Mouse (Mus musculus) neural tube, embryonic 14.5 days (tissue): ENCODE measurements around the gene Map4k5. TPM values are rescaled to one million over a fixed set of nuclear protein-coding genes. Genes with fewer than 3 reads are reported as not detected.

Experiments used
- ATAC-seq: fragments of 200-750 bp; cut with Nextera tagmentation; 2 replicates; pipeline ENCODE4 v1.8.0; 2017; ENCODE audit warnings: low read depth, mild to moderate bottlenecking, moderate TSS enrichment, moderate library complexity
- H3K27ac ChIP-seq: fragments of 300-500 bp; sonication (generic); 2 replicates; pipeline ENCODE4 v1.5.1; 2014; ENCODE audit warnings: low read depth, mild to moderate bottlenecking, control low read depth, low read length, moderate library complexity, mixed read lengths
- H3K27me3 ChIP-seq: fragments of 300-500 bp; sonication (generic); 2 replicates; pipeline ENCODE4 v1.6.1; 2014; ENCODE audit warnings: low read length; ENCODE audit not compliant: control insufficient read depth, insufficient read depth
- H3K36me3 ChIP-seq: fragments of 300-500 bp; sonication (generic); 2 replicates; pipeline ENCODE4 v1.6.1; 2014; ENCODE audit warnings: low read length, mixed read lengths; ENCODE audit not compliant: control insufficient read depth, insufficient read depth
- H3K4me1 ChIP-seq: fragments of 300-500 bp; sonication (generic); 2 replicates; pipeline ENCODE4 v1.6.1; 2014; ENCODE audit warnings: low read length; ENCODE audit not compliant: control insufficient read depth, insufficient read depth
- H3K4me2 ChIP-seq: fragments of 300-500 bp; sonication (generic); 2 replicates; pipeline ENCODE4 v1.6.1; 2014; ENCODE audit warnings: mild to moderate bottlenecking, low read depth, low read length, control low read depth
- H3K4me3 ChIP-seq: fragments of 300-500 bp; sonication (generic); 2 replicates; pipeline ENCODE4 v1.5.1; 2014; ENCODE audit warnings: low read depth, low read length, control low read depth, mixed read lengths
- H3K9ac ChIP-seq: fragments of 300-500 bp; sonication (generic); replicated peaks from 2 replicates; pipeline ENCODE4 v1.6.1; 2014; ENCODE audit warnings: low read depth, mild to moderate bottlenecking, control low read depth, low read length, mixed read lengths
- H3K9me3 ChIP-seq: fragments of 300-500 bp; sonication (generic); 2 replicates; pipeline ENCODE4 v1.6.1; 2016; ENCODE audit warnings: low read length; ENCODE audit not compliant: control insufficient read depth
- WGBS: fragments of 180-500 bp; shearing (Covaris S2); extraction: QIAGEN DNeasy Blood & Tissue Kit; methylation state at CpG from one replicate; pipeline ENCODE4 v1.1.7; 2014; 5-methylcytosine and 5-hydroxymethylcytosine counted together
- polyA plus RNA-seq: library from polyadenylated mRNA; unstranded; fragments of >200 nt; fragmentation: Nextera tagmentation; extraction: Ambion mirVana; gene quantifications from 2 replicates; pipeline ENCODE4 v1.2.1, GENCODE M21; 2014

Map4k5 gene
- polyA plus RNA-seq, 1 experiment from 2014 or later, result 35.3 TPM

DNA sequence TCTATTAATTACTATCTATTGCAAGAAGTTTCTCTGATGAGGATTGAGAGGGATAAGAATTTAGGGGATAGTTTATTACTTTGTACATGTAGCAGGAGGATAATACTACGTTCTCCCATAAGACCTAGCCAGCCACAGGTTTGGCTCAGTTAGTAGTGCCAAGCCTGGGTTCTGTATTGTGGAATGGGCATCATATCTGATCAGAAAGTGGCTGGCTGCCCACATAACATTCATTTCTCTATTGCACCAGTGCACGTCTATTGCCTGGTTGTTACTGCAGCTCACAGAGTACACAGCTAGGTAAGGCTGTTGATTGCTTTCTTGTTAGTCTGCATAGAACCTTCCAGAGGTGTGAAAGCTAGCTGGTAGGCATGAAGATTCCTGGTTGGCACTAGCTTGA lies 24.9 kb upstream of the Map4k5 start:
- Histone ChIP-seq H3K9me3 (no peaks in the 10 kb centered on the region), H3K4me2 (no peak overlapping the region), H3K36me3 (no peaks in the 10 kb centered on the region), H3K27ac (no peak overlapping the region), H3K27me3 (no peaks in the 10 kb centered on the region), H3K4me3 (no peak overlapping the region), H3K9ac (no peak overlapping the region), H3K4me1 (no peaks in the 10 kb centered on the region)
- 87% methylated on average over 2 of the region's 2 CpGs for WGBS
- ATAC-seq, result no peak

GRCm38 (mm10) chr12:69912737-69913136 lies 19.7 kb upstream of the Map4k5 start:
- 88% methylated on average over 7 of the region's 7 CpGs for WGBS
- Histone ChIP-seq H3K27me3 (no peaks in the 10 kb centered on the region), H3K4me2 (no peak overlapping the region), H3K4me1 (no peaks in the 10 kb centered on the region), H3K9ac (no peak overlapping the region), H3K27ac (no peak overlapping the region), H3K4me3 (no peak overlapping the region), H3K9me3 (no peaks in the 10 kb centered on the region), H3K36me3 (no peaks in the 10 kb centered on the region)
- no peak for ATAC-seq

- H3K9ac ChIP-seq, result no peak overlapping the region
- no peak for ATAC-seq
- no peak overlapping the region for H3K4me3 ChIP-seq
- no peak overlapping the region for H3K27ac ChIP-seq
- no peaks in the 10 kb centered on the region for H3K4me1 ChIP-seq
- no peaks in the 10 kb centered on the region for H3K27me3 ChIP-seq
- no peak overlapping the region for H3K4me2 ChIP-seq
- H3K9me3 ChIP-seq, result no peaks in the 10 kb centered on the region
- 88% methylated on average over 7 of the region's 7 CpGs for WGBS
- no peaks in the 10 kb centered on the region for H3K36me3 ChIP-seq
Measured at GRCm38 (mm10) chr12:69911906-69912305, 18.9 kb upstream of the Map4k5 start.

DNA sequence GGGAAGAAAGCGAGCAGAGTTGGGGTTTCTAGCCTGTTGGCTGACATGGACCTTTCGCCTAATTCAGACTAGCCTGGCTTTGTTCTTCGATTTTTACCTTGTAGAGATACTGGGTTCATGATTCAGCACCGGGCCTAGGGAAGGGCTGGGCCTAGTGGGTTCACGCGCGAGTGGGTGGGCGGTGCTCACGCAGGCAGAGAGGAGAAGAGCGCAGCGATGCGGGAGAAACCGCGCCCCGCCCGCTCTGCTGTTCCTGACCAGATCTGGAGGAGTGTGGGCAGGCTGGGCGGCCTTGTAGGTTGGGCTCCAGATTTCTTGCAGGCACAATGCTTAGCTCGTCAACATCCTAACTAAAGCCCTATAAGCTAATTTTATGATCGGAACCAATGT lies 15.5 kb upstream of the Map4k5 start:
- H3K4me2 ChIP-seq, result peak overlapping the region; percentile 63
- H3K36me3 ChIP-seq, result no peaks in the 10 kb centered on the region
- H3K9ac ChIP-seq, result peak overlapping the region; percentile 95
- 21% methylated on average over 19 of the region's 19 CpGs for WGBS
- H3K27me3 ChIP-seq, result no peaks in the 10 kb centered on the region
- no peaks in the 10 kb centered on the region for H3K9me3 ChIP-seq
- H3K27ac ChIP-seq, result peak overlapping the region; percentile 97
- no peaks in the 10 kb centered on the region for H3K4me1 ChIP-seq
- ATAC-seq, result peak; percentile 88
- H3K4me3 ChIP-seq, result peak overlapping the region; percentile 67

DNA sequence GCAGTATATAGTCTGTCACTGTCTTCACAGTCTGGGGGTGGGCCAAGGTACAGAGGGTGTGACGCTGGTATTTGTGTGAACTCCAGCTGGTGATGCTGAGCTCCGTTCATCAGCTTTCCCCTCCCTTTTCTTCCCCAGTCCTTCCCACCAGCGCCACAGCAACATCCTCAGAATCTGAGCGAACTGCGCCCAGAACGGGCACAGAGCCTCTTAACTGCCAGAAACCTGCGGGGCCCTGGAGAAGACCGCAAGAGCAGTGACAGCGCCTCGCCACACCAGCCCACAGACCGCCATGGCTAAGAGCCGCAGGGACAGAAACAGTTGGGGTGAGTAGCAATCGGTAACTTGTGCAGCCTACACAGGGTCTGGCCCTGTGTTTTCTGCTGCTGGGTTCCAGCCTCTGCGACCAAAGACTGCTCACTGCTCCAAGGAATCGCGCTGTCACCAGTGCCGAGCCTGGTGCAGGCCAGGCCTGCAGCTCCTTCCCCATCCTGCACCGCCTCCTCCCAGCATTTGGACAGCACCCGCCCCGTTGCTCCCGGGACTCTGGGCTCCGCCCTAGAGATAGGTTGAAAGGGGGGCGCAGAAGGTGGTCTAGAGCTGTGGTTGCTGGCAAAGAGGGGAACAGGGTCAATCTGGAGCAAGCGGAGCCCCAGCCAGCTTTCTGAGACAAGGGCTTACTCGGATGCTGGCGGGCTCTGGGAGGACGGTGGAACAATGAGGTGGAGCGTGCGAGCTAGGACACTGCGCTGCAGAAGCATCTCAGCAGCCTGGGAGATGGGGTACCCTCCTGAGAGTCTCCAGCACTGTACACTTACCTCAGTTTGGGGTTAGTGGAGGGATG lies 14.9 kb upstream of the Map4k5 start:
- H3K27me3 ChIP-seq, result no peaks in the 10 kb centered on the region
- peak overlapping the region; percentile 97 for H3K27ac ChIP-seq
- peak overlapping the region; percentile 67 for H3K4me3 ChIP-seq
- H3K4me1 ChIP-seq, result no peaks in the 10 kb centered on the region
- WGBS, result 2% methylated on average over 30 of the region's 30 CpGs
- ATAC-seq, result peak; percentile 89
- H3K4me2 ChIP-seq, result peak overlapping the region; percentile 63
- peak overlapping the region; percentile 95 for H3K9ac ChIP-seq
- no peaks in the 10 kb centered on the region for H3K9me3 ChIP-seq
- no peaks in the 10 kb centered on the region for H3K36me3 ChIP-seq

GRCm38 (mm10) chr12:69904991-69905390 lies 12.0 kb upstream of the Map4k5 start:
- H3K9ac ChIP-seq, result no peak overlapping the region
- H3K4me2 ChIP-seq, result no peak overlapping the region
- H3K4me3 ChIP-seq, result no peak overlapping the region
- no peaks in the 10 kb centered on the region for H3K36me3 ChIP-seq
- ATAC-seq, result no peak
- H3K27ac ChIP-seq, result no peak overlapping the region
- no peaks in the 10 kb centered on the region for H3K4me1 ChIP-seq
- H3K9me3 ChIP-seq, result no peaks in the 10 kb centered on the region
- H3K27me3 ChIP-seq, result no peaks in the 10 kb centered on the region
- WGBS, result 84% methylated on average over 2 of the region's 2 CpGs

GRCm38 (mm10) chr12:69898119-69898518 lies 5.1 kb upstream of the Map4k5 start:
- Histone ChIP-seq H3K4me3 (no peak overlapping the region), H3K4me2 (no peak overlapping the region), H3K4me1 (no peaks in the 10 kb centered on the region; the same call in 1 of the 2 replicates), H3K9me3 (no peaks in the 10 kb centered on the region), H3K9ac (no peak overlapping the region), H3K36me3 (no peaks in the 10 kb centered on the region), H3K27ac (no peak overlapping the region), H3K27me3 (no peaks in the 10 kb centered on the region)
- WGBS, result 84% methylated on average over 4 of the region's 4 CpGs
- ATAC-seq, result no peak

GRCm38 (mm10) chr12:69895046-69895445 lies 2.0 kb upstream of the Map4k5 start:
- Histone ChIP-seq H3K4me1 (peaks cover 18% of the 10 kb centered on the region), H3K4me3 (no peak overlapping the region), H3K9ac (no peak overlapping the region), H3K27me3 (no peaks in the 10 kb centered on the region; the same call in 1 of the 2 replicates), H3K9me3 (no peaks in the 10 kb centered on the region), H3K36me3 (no peaks in the 10 kb centered on the region), H3K27ac (no peak overlapping the region), H3K4me2 (no peak overlapping the region)
- no peak for ATAC-seq
- WGBS, result 13% methylated on average over 2 of the region's 2 CpGs

- ATAC-seq, result no peak
- Histone ChIP-seq H3K27ac (no peak overlapping the region), H3K36me3 (no peaks in the 10 kb centered on the region), H3K4me3 (peak overlapping the region; percentile 90; the same call in 1 of the 2 replicates), H3K9ac (no peak overlapping the region), H3K27me3 (no peaks in the 10 kb centered on the region; the same call in 1 of the 2 replicates), H3K9me3 (no peaks in the 10 kb centered on the region), H3K4me2 (no peak overlapping the region), H3K4me1 (peaks cover 26% of the 10 kb centered on the region)
- 64% methylated on average over 6 of the region's 6 CpGs for WGBS
Measured at GRCm38 (mm10) chr12:69893927-69894326, 927 bp upstream of the Map4k5 start.
